Mouse (Mus musculus) large intestine, adult 2 months (tissue): ENCODE measurements around the gene Rnf169. TPM values are rescaled to one million over a fixed set of nuclear protein-coding genes. Genes with fewer than 3 reads are reported as not detected.
"Not testable (repeated sequence)": the region's sequence is repeated elsewhere in the genome, so short reads cannot be mapped to it uniquely, and the experiment has no call there.

Experiments used
- DNase-seq: peaks from one replicate; pipeline ENCODE4 v3.0.0-alpha.2; 2012; ENCODE audit warnings: low read depth, low spot score
- WGBS: fragments of 180-500 bp; shearing (Covaris S2); methylation state at CpG from one replicate; pipeline ENCODE4 v1.1.7; 2018; 5-methylcytosine and 5-hydroxymethylcytosine counted together
- polyA plus RNA-seq: library from polyadenylated mRNA; depleted of rRNA; stranded (reverse); fragments of >200 nt; gene quantifications from 2 replicates; pipeline ENCODE4 v1.2.3, GENCODE M21; 2012

The Rnf169 gene
- polyA plus RNA-seq, 1 experiment: 2.7 TPM

GRCm38 (mm10) chr7:99957226-99957965, 22.9 kb downstream of the Rnf169 start:
- no peak for DNase-seq
- 64% methylated on average over 12 of the region's 12 CpGs for WGBS

- 96% methylated on average over 7 of the region's 7 CpGs for WGBS
Observed at GRCm38 (mm10) chr7:99956095-99956494, 24.2 kb downstream of the Rnf169 start.

GRCm38 (mm10) chr7:99954212-99954611, 26.0 kb downstream of the Rnf169 start:
- WGBS: 80% methylated on average over 8 of the region's 8 CpGs
- DNase-seq: no peak

More at GRCm38 (mm10) chr7:99956095-99956494, 24.2 kb downstream of the Rnf169 start:
- DNase-seq: no peak

GRCm38 (mm10) chr7:99953442-99954098, 26.7 kb downstream of the Rnf169 start:
- 59% methylated on average over 6 of the region's 6 CpGs for WGBS
- no peak for DNase-seq

GRCm38 (mm10) chr7:99947329-99947728, 32.9 kb downstream of the Rnf169 start:
- DNase-seq: no peak
- 76% methylated on average over 9 of the region's 9 CpGs for WGBS

GRCm38 (mm10) chr7:99946356-99946755, 33.9 kb downstream of the Rnf169 start:
- no peak for DNase-seq
- 80% methylated on average over 4 of the region's 4 CpGs for WGBS

- DNase-seq: no peak
- WGBS: 92% methylated on average over 3 of the region's 3 CpGs
Observed at GRCm38 (mm10) chr7:99945939-99946338, 34.3 kb downstream of the Rnf169 start.

GRCm38 (mm10) chr7:99945012-99945411, 35.2 kb downstream of the Rnf169 start:
- 96% methylated on average over 22 of the region's 22 CpGs for WGBS
- not testable (repeated sequence) for DNase-seq

GRCm38 (mm10) chr7:99944520-99944919, 35.7 kb downstream of the Rnf169 start:
- 96% methylated on average over 3 of the region's 3 CpGs for WGBS
- DNase-seq: no peak

- no peak for DNase-seq
- WGBS: 100% methylated on average over 1 of the region's 1 CpGs
Observed at GRCm38 (mm10) chr7:99940669-99941068, 39.6 kb downstream of the Rnf169 start.

GRCm38 (mm10) chr7:99935758-99936157, 44.5 kb downstream of the Rnf169 start:
- 65% methylated on average over 1 of the region's 1 CpGs for WGBS
- no peak for DNase-seq

GRCm38 (mm10) chr7:99926916-99927714, 53.1 kb downstream of the Rnf169 start:
- WGBS: 75% methylated on average over 10 of the region's 10 CpGs
- no peak for DNase-seq

- 32% methylated on average over 2 of the region's 2 CpGs for WGBS
- no peak for DNase-seq
Observed at GRCm38 (mm10) chr7:99920416-99920815, 59.8 kb downstream of the Rnf169 start.

GRCm38 (mm10) chr7:99919971-99920370, 60.3 kb downstream of the Rnf169 start:
- no peak for DNase-seq
- 97% methylated on average over 6 of the region's 6 CpGs for WGBS

GRCm38 (mm10) chr7:99919164-99919563, 61.1 kb downstream of the Rnf169 start:
- 99% methylated on average over 2 of the region's 2 CpGs for WGBS
- DNase-seq: no peak

- DNase-seq: no peak
- under 1% methylated on average over 36 of the region's 36 CpGs for WGBS
Observed at GRCm38 (mm10) chr7:99917320-99917844, 62.9 kb downstream of the Rnf169 start.

- WGBS: 9% methylated on average over 22 of the region's 22 CpGs
- DNase-seq: no peak
Observed at GRCm38 (mm10) chr7:99916741-99917319, 63.4 kb downstream of the Rnf169 start.

- 85% methylated on average over 2 of the region's 2 CpGs for WGBS
- DNase-seq: no peak
Observed at GRCm38 (mm10) chr7:99915511-99915910, 64.7 kb downstream of the Rnf169 start.

GRCm38 (mm10) chr7:99914316-99914715, 65.9 kb downstream of the Rnf169 start:
- DNase-seq: no peak
- WGBS: 77% methylated on average over 10 of the region's 10 CpGs

GRCm38 (mm10) chr7:99911038-99911437, 69.2 kb downstream of the Rnf169 start:
- DNase-seq: no peak
- WGBS: 69% methylated on average over 5 of the region's 5 CpGs
